Mouse (Mus musculus) gastrocnemius, postnatal 4 days (tissue): ENCODE measurements around the gene Pwwp2b. TPM values are rescaled to one million over a fixed set of nuclear protein-coding genes. Genes with fewer than 3 reads are reported as not detected.

Experiments used
- DNase-seq, 2 experiments: peaks; one replicate each; pipeline ENCODE4 v3.0.0; 2021 to 2022; ENCODE audit warnings: low spot score in 2 of 2, mixed read lengths in 2 of 2
- long read RNA-seq, 2 experiments: library from polyadenylated mRNA; stranded (forward); transcript quantifications; one replicate each; pipeline ENCODE4 v2.0.0; 2021
- total RNA-seq, 2 experiments: library from RNA; stranded (reverse); gene quantifications; 2 replicates each; pipeline ENCODE4 v1.2.3; 2021

Gene Pwwp2b
- total RNA-seq = 1 to 10 TPM; 7.0 to 7.1 TPM
- long read RNA-seq, experiment 1, transcript Pwwp2b-201 (3 exons, 3,057 nt) = major isoform, 10 of 16 reads
- long read RNA-seq, experiment 1, partial matches to known transcripts = 3 of 16 reads
- long read RNA-seq, experiment 1, other reads (novel, unspliced or antisense) = 0 of 16 reads
- long read RNA-seq, experiment 2, full-length matches to known transcripts = 10 of 10 reads
- long read RNA-seq, experiment 2, partial matches to known transcripts = 0 of 10 reads
- long read RNA-seq, experiment 2, other reads (novel, unspliced or antisense) = 0 of 10 reads

- DNase-seq = peak; percentile 56 to 77
These were observed at the start of gene Pwwp2b for GRCm38 (mm10) chr7:139247881-139248614. Gene Pwwp2b (plus strand): TSS chr7:139248482.

GRCm38 (mm10) chr7:139200108-139200507 is 48.2 kb upstream of the Pwwp2b start:
- DNase-seq = peak in 1 of 2 experiments; percentile 66

- DNase-seq = no peak
These were observed 47.1 kb upstream of the Pwwp2b start for GRCm38 (mm10) chr7:139201209-139201608.

- DNase-seq = peak in 1 of 2 experiments; percentile 37
These were observed 40.1 kb upstream of the Pwwp2b start for GRCm38 (mm10) chr7:139208023-139208772.

GRCm38 (mm10) chr7:139208773-139209095 is 39.5 kb upstream of the Pwwp2b start:
- DNase-seq = no peak

GRCm38 (mm10) chr7:139211761-139212160 is 36.5 kb upstream of the Pwwp2b start:
- peak in 1 of 2 experiments; percentile 10 for DNase-seq

- peak; percentile 87 to 97 for DNase-seq
These were observed 35.2 kb upstream of the Pwwp2b start, which contains the start of the genes Lrrc27 and Stk32c for GRCm38 (mm10) chr7:139212754-139213745. Gene Lrrc27 (plus strand): TSS chr7:139212988. Gene Stk32c (minus strand): TSS chr7:139213307.

GRCm38 (mm10) chr7:139213751-139214150 is 34.5 kb upstream of the Pwwp2b start:
- no peak for DNase-seq

- no peak for DNase-seq
These were observed 34.1 kb upstream of the Pwwp2b start for GRCm38 (mm10) chr7:139214160-139214559.

- no peak for DNase-seq
These were observed 33.5 kb upstream of the Pwwp2b start for GRCm38 (mm10) chr7:139214596-139215340.

GRCm38 (mm10) chr7:139215516-139215915 is 32.8 kb upstream of the Pwwp2b start:
- DNase-seq = no peak

GRCm38 (mm10) chr7:139215946-139216345 is 32.3 kb upstream of the Pwwp2b start:
- no peak for DNase-seq

GRCm38 (mm10) chr7:139216464-139216863 is 31.8 kb upstream of the Pwwp2b start:
- DNase-seq = no peak

- DNase-seq = no peak
These were observed 31.2 kb upstream of the Pwwp2b start for GRCm38 (mm10) chr7:139217046-139217445.

- peak in 1 of 2 experiments; percentile 48 for DNase-seq
These were observed 29.5 kb upstream of the Pwwp2b start for GRCm38 (mm10) chr7:139218641-139219415.

- DNase-seq = no peak
These were observed 28.8 kb upstream of the Pwwp2b start for GRCm38 (mm10) chr7:139219486-139219885.

- DNase-seq = no peak
These were observed 28.0 kb upstream of the Pwwp2b start for GRCm38 (mm10) chr7:139220303-139220702.

GRCm38 (mm10) chr7:139221072-139221471 is 27.2 kb upstream of the Pwwp2b start:
- DNase-seq = no peak

- DNase-seq = no peak
These were observed 26.4 kb upstream of the Pwwp2b start for GRCm38 (mm10) chr7:139221856-139222255.
